Mouse (Mus musculus): ENCODE data around the gene Dido1. TPM values are rescaled to one million over a fixed set of nuclear protein-coding genes. Genes with fewer than 3 reads are reported as not detected.

Gene Dido1
- polyA plus RNA-seq, 2 experiments: 26.4 to 39.7 TPM

- 86% methylated on average over 5 of the region's 5 CpGs for WGBS
- H3K4me2 ChIP-seq (replicated peaks; ENCODE audit: low read depth, low read length, severe bottlenecking): no peak overlapping the region
- H3K9ac ChIP-seq (ENCODE audit: low read depth, low read length, severe bottlenecking): no peak overlapping the region
- H3K4me3 ChIP-seq (replicated peaks; ENCODE audit: low read length): no peak overlapping the region
- no peak for TF ChIP-seq POLR2A (IDR thresholded peaks at IDR 0.05; ENCODE audit: borderline replicate concordance, extremely low read depth, insufficient read depth, insufficient read length)
- ATAC-seq (ENCODE audit: low FRiP score, low read depth): no peak
- no peak overlapping the region for H3K27ac ChIP-seq (replicated peaks; ENCODE audit: low read depth, low read length)
- no peak for DNase-seq (ENCODE audit: low spot score)
- H3K9me3 ChIP-seq (ENCODE audit: control insufficient read depth, low read length): no peaks in the 10 kb centered on the region
- peaks cover 3% of the 10 kb centered on the region; the same call in 1 of the 2 replicates for H3K4me1 ChIP-seq (ENCODE audit: control insufficient read depth, insufficient read depth, low read length)
- no peaks in the 10 kb centered on the region for H3K27me3 ChIP-seq (ENCODE audit: control insufficient read depth, insufficient read depth, low read length)
- H3K36me3 ChIP-seq (ENCODE audit: control insufficient read depth, insufficient read depth, low read length): peaks cover 34% of the 10 kb centered on the region
Observed at GRCm38 (mm10) chr2:180660521-180660920, 49.3 kb downstream of the Dido1 start.

DNA sequence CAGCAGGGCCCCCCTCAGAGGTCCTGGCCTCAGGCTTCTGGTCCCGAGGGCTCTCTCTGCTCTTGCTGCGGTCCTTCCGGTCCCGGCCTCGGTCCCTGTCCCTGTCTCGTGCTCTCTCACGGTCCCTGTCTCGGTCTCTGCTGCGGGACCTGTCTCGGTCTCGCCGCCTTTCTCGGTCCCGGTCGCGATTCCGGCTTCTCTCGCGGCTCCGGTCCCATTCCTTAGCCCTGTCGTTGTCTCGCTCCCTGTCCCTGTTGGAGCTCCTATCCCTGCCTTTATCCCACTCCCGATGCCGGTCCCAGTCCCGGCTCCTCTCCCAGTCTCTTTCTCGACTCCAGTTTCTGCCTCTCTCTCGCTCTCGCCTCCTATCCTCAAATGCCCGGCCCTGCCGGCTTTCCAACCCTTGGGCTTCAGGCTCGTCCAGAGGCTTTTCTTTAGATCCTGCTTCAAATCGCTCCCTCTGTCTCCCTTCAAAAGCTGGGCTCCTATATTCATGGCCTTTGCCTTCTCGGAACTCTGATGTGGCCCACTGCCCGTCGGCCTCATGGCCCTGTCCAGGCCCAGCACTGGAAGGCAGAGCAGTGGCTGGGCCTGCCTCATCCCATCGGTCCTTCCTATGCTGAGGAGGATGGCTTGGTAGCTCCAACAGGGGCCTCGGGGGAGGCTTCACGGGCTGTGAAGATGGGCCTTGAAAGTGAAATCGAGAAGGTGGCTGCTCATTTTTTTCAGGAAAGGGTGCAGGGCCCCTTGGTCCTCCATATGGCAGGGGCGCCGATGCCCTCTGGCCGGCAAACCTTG is 50.2 kb downstream of the Dido1 start:
- 35% methylated on average over 42 of the region's 42 CpGs for WGBS
- Histone ChIP-seq H3K9me3 (ENCODE audit: control insufficient read depth, low read length) (no peaks in the 10 kb centered on the region), H3K27ac (replicated peaks; ENCODE audit: low read depth, low read length) (no peak overlapping the region), H3K4me1 (ENCODE audit: control insufficient read depth, insufficient read depth, low read length) (peaks cover 3% of the 10 kb centered on the region; the same call in 1 of the 2 replicates), H3K4me2 (replicated peaks; ENCODE audit: low read depth, low read length, severe bottlenecking) (peak overlapping the region; percentile 30; the same call in 1 of the 2 replicates), H3K27me3 (ENCODE audit: control insufficient read depth, insufficient read depth, low read length) (no peaks in the 10 kb centered on the region), H3K4me3 (replicated peaks; ENCODE audit: low read length) (no peak overlapping the region; the same call in 1 of the 2 replicates), H3K36me3 (ENCODE audit: control insufficient read depth, insufficient read depth, low read length) (peaks cover 25% of the 10 kb centered on the region), H3K9ac (ENCODE audit: low read depth, low read length, severe bottlenecking) (peak overlapping the region; percentile 47)
- ATAC-seq (ENCODE audit: low FRiP score, low read depth) (no peak), DNase-seq (ENCODE audit: low spot score) (no peak)
- no peak for TF ChIP-seq POLR2A (IDR thresholded peaks at IDR 0.05; ENCODE audit: borderline replicate concordance, extremely low read depth, insufficient read depth, insufficient read length)

DNA sequence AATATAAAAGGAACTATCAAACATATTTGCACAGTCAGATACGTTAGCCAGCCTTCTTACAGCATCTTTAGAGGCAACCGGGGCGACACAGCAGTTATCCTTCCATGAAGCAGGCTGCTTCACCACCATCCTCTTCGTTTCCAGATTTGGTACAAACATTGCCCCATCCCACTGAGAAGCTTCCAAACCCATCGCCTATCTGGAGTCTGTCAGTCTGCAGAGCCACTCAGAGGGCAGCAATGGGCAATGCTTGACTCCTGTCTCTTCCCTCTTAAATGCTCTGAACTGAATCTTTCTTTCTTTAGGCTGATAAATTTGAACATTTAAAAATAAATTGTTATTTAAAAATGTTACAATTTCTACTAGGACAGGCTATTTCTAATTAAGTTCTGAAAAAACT is 51.4 kb downstream of the Dido1 start:
- ATAC-seq (ENCODE audit: low FRiP score, low read depth): no peak

DNA sequence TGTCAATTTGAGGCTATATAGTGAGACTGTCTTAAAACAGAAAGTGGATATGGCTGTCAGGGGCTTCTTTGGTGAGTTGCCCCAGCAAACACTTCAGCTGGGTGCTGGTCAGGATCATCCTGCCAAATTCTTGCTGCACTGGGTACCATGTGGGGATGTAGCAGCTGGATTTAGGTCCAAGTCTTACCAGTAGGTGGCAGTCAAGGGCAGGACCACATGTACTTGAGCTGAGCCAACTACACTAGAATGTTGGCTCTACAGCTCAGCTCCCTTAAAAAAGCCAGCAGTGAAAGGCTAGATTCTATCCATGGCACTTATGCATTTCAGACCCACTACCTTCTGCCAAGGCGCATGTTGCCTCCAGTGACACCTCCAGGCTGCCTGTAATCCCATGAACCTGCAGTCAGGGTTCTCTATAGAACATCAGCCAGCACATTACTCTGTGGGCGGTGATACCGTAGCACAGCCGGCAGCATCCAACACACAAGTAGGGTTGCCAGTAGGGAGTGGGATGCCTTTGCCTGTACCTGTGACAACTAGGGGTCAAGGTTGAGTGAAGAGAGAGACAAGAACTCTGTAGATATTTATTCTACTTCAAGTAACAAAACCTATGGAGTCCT is 52.3 kb downstream of the Dido1 start:
- H3K27ac ChIP-seq (replicated peaks; ENCODE audit: low read depth, low read length): no peak overlapping the region
- peaks cover 3% of the 10 kb centered on the region; the same call in 1 of the 2 replicates for H3K4me1 ChIP-seq (ENCODE audit: control insufficient read depth, insufficient read depth, low read length)
- H3K9me3 ChIP-seq (ENCODE audit: control insufficient read depth, low read length): no peaks in the 10 kb centered on the region
- H3K4me3 ChIP-seq (replicated peaks; ENCODE audit: low read length): no peak overlapping the region
- no peak for TF ChIP-seq POLR2A (IDR thresholded peaks at IDR 0.05; ENCODE audit: borderline replicate concordance, extremely low read depth, insufficient read depth, insufficient read length)
- H3K4me2 ChIP-seq (replicated peaks; ENCODE audit: low read depth, low read length, severe bottlenecking): no peak overlapping the region
- H3K9ac ChIP-seq (ENCODE audit: low read depth, low read length, severe bottlenecking): no peak overlapping the region
- DNase-seq (ENCODE audit: low spot score) (peak; percentile 76), ATAC-seq (ENCODE audit: low FRiP score, low read depth) (peak; percentile 62; the same call in 1 of the 2 replicates)
- WGBS: 73% methylated on average over 4 of the region's 4 CpGs
- peaks cover 23% of the 10 kb centered on the region for H3K36me3 ChIP-seq (ENCODE audit: control insufficient read depth, insufficient read depth, low read length)
- no peaks in the 10 kb centered on the region for H3K27me3 ChIP-seq (ENCODE audit: control insufficient read depth, insufficient read depth, low read length)

More for the DNA sequence above, 51.4 kb downstream of the Dido1 start:
- Histone ChIP-seq H3K36me3 (ENCODE audit: control insufficient read depth, insufficient read depth, low read length) (peaks cover 24% of the 10 kb centered on the region), H3K4me1 (ENCODE audit: control insufficient read depth, insufficient read depth, low read length) (peaks cover 3% of the 10 kb centered on the region; the same call in 1 of the 2 replicates), H3K4me2 (replicated peaks; ENCODE audit: low read depth, low read length, severe bottlenecking) (no peak overlapping the region), H3K9ac (ENCODE audit: low read depth, low read length, severe bottlenecking) (no peak overlapping the region), H3K4me3 (replicated peaks; ENCODE audit: low read length) (no peak overlapping the region), H3K27me3 (ENCODE audit: control insufficient read depth, insufficient read depth, low read length) (no peaks in the 10 kb centered on the region), H3K9me3 (ENCODE audit: control insufficient read depth, low read length) (no peaks in the 10 kb centered on the region), H3K27ac (replicated peaks; ENCODE audit: low read depth, low read length) (no peak overlapping the region)
- TF ChIP-seq POLR2A (IDR thresholded peaks at IDR 0.05; ENCODE audit: borderline replicate concordance, extremely low read depth, insufficient read depth, insufficient read length): no peak
- 92% methylated on average over 5 of the region's 5 CpGs for WGBS
- no peak for DNase-seq (ENCODE audit: low spot score)

GRCm38 (mm10) chr2:180655150-180655549 is 54.6 kb downstream of the Dido1 start:
- ATAC-seq (ENCODE audit: low FRiP score, low read depth) (no peak), DNase-seq (ENCODE audit: low spot score) (no peak)
- H3K4me3 ChIP-seq (replicated peaks; ENCODE audit: low read length): no peak overlapping the region
- no peak for TF ChIP-seq POLR2A (IDR thresholded peaks at IDR 0.05; ENCODE audit: borderline replicate concordance, extremely low read depth, insufficient read depth, insufficient read length)
- no peaks in the 10 kb centered on the region for H3K36me3 ChIP-seq (ENCODE audit: control insufficient read depth, insufficient read depth, low read length)
- peaks cover 3% of the 10 kb centered on the region; the same call in 1 of the 2 replicates for H3K4me1 ChIP-seq (ENCODE audit: control insufficient read depth, insufficient read depth, low read length)
- 65% methylated on average over 6 of the region's 6 CpGs for WGBS
- H3K9me3 ChIP-seq (ENCODE audit: control insufficient read depth, low read length): no peaks in the 10 kb centered on the region
- no peak overlapping the region for H3K4me2 ChIP-seq (replicated peaks; ENCODE audit: low read depth, low read length, severe bottlenecking)
- no peak overlapping the region for H3K27ac ChIP-seq (replicated peaks; ENCODE audit: low read depth, low read length)
- no peak overlapping the region for H3K9ac ChIP-seq (ENCODE audit: low read depth, low read length, severe bottlenecking)
- no peaks in the 10 kb centered on the region for H3K27me3 ChIP-seq (ENCODE audit: control insufficient read depth, insufficient read depth, low read length)
